ENCODE assay signal across 30 mouse cellular contexts in genomic region chr12:46719076-46719475, GRCm38 (mm10).
"Had no signal": no experiment of that assay in that cellular context is flagged by ENCODE, and none has a peak within 500 bp of the region (broad histone marks: within the 10 kb centered on the region; RNA-seq: fewer than 3 reads in every experiment).

No protein-coding gene starts in this region.

- H3K4me1 ChIP-seq: limb, embryonic 10.5 days; limb, embryonic 15.5 days; liver, embryonic 12.5 days; liver, embryonic 13.5 days; liver, embryonic 15.5 days; lung, embryonic 15.5 days; megakaryocyte, embryonic 14.5 days had no signal

- DNase-seq: left cerebral cortex, postnatal 4 days; liver; liver, embryonic 13.5 days; liver, postnatal 0 days; lung, adult 18-20 months; lung, adult 2 months; lung, embryonic 14.5 days; lung, postnatal 10 days; lung, postnatal 14 days; lung, postnatal 36 days; lung, postnatal 4 days; midbrain, embryonic 14.5 days had no signal

- H3K9ac ChIP-seq: limb, embryonic 12.5 days; limb, embryonic 13.5 days; limb, embryonic 15.5 days; liver, embryonic 12.5 days; liver, embryonic 13.5 days; liver, embryonic 14.5 days; liver, embryonic 15.5 days; liver, postnatal 0 days; lung, embryonic 14.5 days; lung, embryonic 15.5 days; midbrain, embryonic 12.5 days; midbrain, embryonic 13.5 days; midbrain, embryonic 15.5 days; neural tube, embryonic 12.5 days had no signal

- H3K9me3 ChIP-seq: limb, embryonic 10.5 days; limb, embryonic 12.5 days; limb, embryonic 13.5 days; limb, embryonic 15.5 days; liver, embryonic 12.5 days; liver, embryonic 13.5 days; liver, embryonic 15.5 days; lung, embryonic 15.5 days; megakaryocyte, embryonic 14.5 days; midbrain, embryonic 10.5 days; midbrain, embryonic 12.5 days; midbrain, embryonic 13.5 days; midbrain, embryonic 15.5 days; neural tube, embryonic 12.5 days had no signal

- H3K4me3 ChIP-seq: limb, embryonic 10.5 days; limb, embryonic 12.5 days; limb, embryonic 13.5 days; limb, embryonic 15.5 days; liver, embryonic 12.5 days; liver, embryonic 13.5 days; liver, embryonic 15.5 days; lung, embryonic 15.5 days; megakaryocyte, embryonic 14.5 days; midbrain, embryonic 10.5 days; midbrain, embryonic 12.5 days; midbrain, embryonic 13.5 days; midbrain, embryonic 15.5 days; myocyte; neural tube, embryonic 12.5 days had no signal

- H3K36me3 ChIP-seq: limb, embryonic 10.5 days; limb, embryonic 12.5 days; limb, embryonic 13.5 days; limb, embryonic 15.5 days; liver, embryonic 12.5 days; liver, embryonic 13.5 days; liver, embryonic 15.5 days; lung, embryonic 15.5 days; midbrain, embryonic 10.5 days; midbrain, embryonic 12.5 days; midbrain, embryonic 13.5 days; midbrain, embryonic 15.5 days; neural tube, embryonic 12.5 days had no signal

- ATAC-seq: liver, embryonic 12.5 days; liver, postnatal 0 days; lung, postnatal 0 days; midbrain, embryonic 13.5 days; midbrain, embryonic 15.5 days; midbrain, embryonic 16.5 days had no signal

- H3K27ac ChIP-seq: limb, embryonic 10.5 days; limb, embryonic 12.5 days; limb, embryonic 13.5 days; limb, embryonic 15.5 days; liver, embryonic 12.5 days; liver, embryonic 13.5 days; liver, embryonic 14.5 days; liver, embryonic 15.5 days; lung, embryonic 15.5 days; macrophage; midbrain, embryonic 10.5 days; midbrain, embryonic 12.5 days; midbrain, embryonic 13.5 days; midbrain, embryonic 15.5 days; neural tube, embryonic 12.5 days had no signal

- H3K27me3 ChIP-seq: limb, embryonic 12.5 days; limb, embryonic 13.5 days; limb, embryonic 15.5 days; liver, embryonic 12.5 days; liver, embryonic 13.5 days; liver, embryonic 15.5 days; lung, embryonic 15.5 days; megakaryocyte, embryonic 14.5 days; midbrain, embryonic 12.5 days; midbrain, embryonic 13.5 days; midbrain, embryonic 15.5 days; neural tube, embryonic 12.5 days had no signal
